Mouse (Mus musculus) E14TG2a.4 (cell line): ENCODE data around the gene Prps1l3.

Source experiments
- H3K27me3 ChIP-seq: 2 replicates; pipeline ENCODE4 v1.6.1; 2014; ENCODE audit warnings: low read length, control low read depth; ENCODE audit not compliant: insufficient read depth
- H3K36me3 ChIP-seq: 2 replicates; pipeline ENCODE4 v1.6.1; 2014; ENCODE audit warnings: low read length, control low read depth; ENCODE audit not compliant: insufficient read depth
- H3K4me1 ChIP-seq: replicated peaks from 2 replicates; pipeline ENCODE4 v1.6.1; 2014; ENCODE audit warnings: low read depth, low read length, control low read depth
- H3K4me3 ChIP-seq: replicated peaks from 2 replicates; pipeline ENCODE4 v1.5.1; 2014; ENCODE audit warnings: mild to moderate bottlenecking, low read length
- H3K9me3 ChIP-seq: 2 replicates; pipeline ENCODE4 v1.6.1; 2014; ENCODE audit warnings: low read length, control low read depth
- CTCF ChIP-seq: conservative IDR thresholded peaks from 2 replicates; pipeline ENCODE4 v1.5.1; 2014; ENCODE audit warnings: low read length
- NANOG ChIP-seq: IDR thresholded peaks from 2 replicates; pipeline ENCODE4 v1.6.1; 2014; ENCODE audit warnings: borderline replicate concordance, low read length, mixed read lengths
- POU5F1 ChIP-seq: IDR thresholded peaks from 2 replicates; pipeline ENCODE4 v1.6.1; 2014; ENCODE audit warnings: low read length, borderline replicate concordance

Gene Prps1l3

DNA sequence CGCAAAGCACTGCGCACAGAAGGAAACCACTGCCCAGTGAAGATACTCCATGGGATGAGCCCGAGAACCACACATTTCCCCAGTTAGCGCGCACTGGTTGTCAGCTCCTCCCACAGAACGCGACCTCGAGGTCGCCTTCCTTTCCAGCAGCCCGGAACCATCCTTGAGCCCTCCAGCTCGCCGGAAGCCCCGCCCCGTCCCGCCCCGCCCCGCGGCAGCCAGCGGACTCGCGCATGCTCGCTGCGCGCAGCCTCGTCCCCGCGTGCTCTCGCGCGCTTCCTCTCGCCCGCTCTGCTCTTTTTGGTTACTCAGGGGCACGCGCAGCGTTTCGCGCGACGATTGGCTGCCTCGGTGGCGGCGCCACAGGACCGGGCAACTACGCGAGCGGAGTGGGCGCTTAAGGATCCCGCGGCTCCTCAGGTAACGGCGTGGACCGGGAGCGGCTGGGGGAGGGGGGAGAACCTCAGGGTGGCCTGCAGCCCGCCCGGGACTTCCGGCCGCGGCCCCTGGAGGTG lies at the start of gene Prps1l3, which contains the start of gene Mipol1:
Gene Prps1l3 (plus strand): TSS at position 221 of the 515 bp plus-strand sequence.
Gene Mipol1 (plus strand): TSS at position 236 of the 515 bp plus-strand sequence.
- no peaks in the 10 kb centered on the region for H3K27me3 ChIP-seq
- no peak for TF ChIP-seq NANOG
- no peak for TF ChIP-seq POU5F1
- TF ChIP-seq CTCF = no peak
- H3K4me1 ChIP-seq = peaks cover 54% of the 10 kb centered on the region
- H3K4me3 ChIP-seq = peak within 1 kb of the TSS; percentile 92
- no peaks in the 10 kb centered on the region for H3K9me3 ChIP-seq
- peaks cover 21% of the 10 kb centered on the region for H3K36me3 ChIP-seq

GRCm38 (mm10) chr12:57184401-57185147 lies 45.6 kb upstream of the Prps1l3 start:
- H3K4me1 ChIP-seq = peaks cover 6% of the 10 kb centered on the region
- no peaks in the 10 kb centered on the region for H3K9me3 ChIP-seq
- no peaks in the 10 kb centered on the region for H3K36me3 ChIP-seq
- no peaks in the 10 kb centered on the region for H3K27me3 ChIP-seq
- no peak for TF ChIP-seq POU5F1
- H3K4me3 ChIP-seq = no peak overlapping the region

DNA sequence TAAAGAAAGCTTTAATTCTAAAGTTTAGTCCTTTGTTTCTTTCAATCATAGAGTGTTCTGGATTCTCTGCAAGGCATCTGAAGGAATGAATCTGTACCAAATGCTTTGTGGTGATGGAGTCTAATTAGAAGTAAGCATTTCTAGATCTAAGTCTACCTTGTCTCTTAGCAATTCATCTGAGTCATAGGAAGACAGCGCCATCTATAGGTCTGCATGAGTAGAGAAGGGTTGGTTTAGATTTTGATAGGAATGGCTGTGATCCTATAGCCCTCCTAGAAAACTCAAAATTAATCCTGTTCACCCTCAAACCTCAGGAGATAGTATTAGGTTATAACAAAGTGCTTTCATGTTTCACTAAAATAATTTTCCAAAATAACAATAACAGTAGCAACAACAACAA lies 44.7 kb upstream of the Prps1l3 start:
- H3K9me3 ChIP-seq = no peaks in the 10 kb centered on the region
- no peaks in the 10 kb centered on the region for H3K4me1 ChIP-seq
- TF ChIP-seq CTCF (peak; percentile 63), POU5F1 (no peak)
- H3K4me3 ChIP-seq = no peak overlapping the region
- H3K27me3 ChIP-seq = no peaks in the 10 kb centered on the region
- no peaks in the 10 kb centered on the region for H3K36me3 ChIP-seq

DNA sequence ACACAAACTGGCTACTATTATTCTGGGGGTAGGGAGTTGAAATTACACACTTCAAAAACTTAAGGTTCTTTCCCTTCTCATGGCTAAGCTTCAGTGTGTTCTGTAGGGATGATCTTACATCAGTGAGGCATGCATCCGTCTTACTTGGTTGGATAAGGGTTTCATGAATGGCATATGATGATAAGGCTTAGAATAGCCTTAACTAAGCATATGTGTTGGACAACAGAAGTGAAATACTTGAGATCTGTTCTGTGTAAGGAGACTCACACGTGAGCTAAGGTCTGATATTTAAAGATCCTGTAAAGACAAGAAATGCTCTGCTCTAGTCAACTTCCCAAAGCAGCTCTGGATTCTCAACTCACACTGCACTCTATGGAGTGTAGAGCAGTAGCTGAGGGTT lies 44.1 kb upstream of the Prps1l3 start:
- Histone ChIP-seq H3K9me3 (no peaks in the 10 kb centered on the region), H3K27me3 (0 out of 2 replicates have a peak, but pooled peaks cover 5% of the 10 kb centered on the region), H3K4me1 (no peaks in the 10 kb centered on the region), H3K36me3 (no peaks in the 10 kb centered on the region), H3K4me3 (no peak overlapping the region)
- TF ChIP-seq POU5F1 (no peak), CTCF (no peak), NANOG (no peak)

- TF ChIP-seq POU5F1 (no peak), CTCF (no peak)
- no peaks in the 10 kb centered on the region for H3K4me1 ChIP-seq
- H3K4me3 ChIP-seq = no peak overlapping the region
- H3K36me3 ChIP-seq = no peaks in the 10 kb centered on the region
- H3K27me3 ChIP-seq = 0 out of 2 replicates have a peak, but pooled peaks cover 5% of the 10 kb centered on the region
- no peaks in the 10 kb centered on the region for H3K9me3 ChIP-seq
Measured at GRCm38 (mm10) chr12:57187032-57187431, 43.2 kb upstream of the Prps1l3 start.

- no peaks in the 10 kb centered on the region for H3K9me3 ChIP-seq
- peaks cover 34% of the 10 kb centered on the region for H3K27me3 ChIP-seq
- no peak overlapping the region for H3K4me3 ChIP-seq
- peak; percentile 30; the same call in 1 of the 2 replicates for TF ChIP-seq CTCF
- TF ChIP-seq POU5F1 = no peak
- peaks cover 6% of the 10 kb centered on the region for H3K4me1 ChIP-seq
- no peaks in the 10 kb centered on the region for H3K36me3 ChIP-seq
Measured at GRCm38 (mm10) chr12:57194609-57195008, 35.6 kb upstream of the Prps1l3 start.

- H3K27me3 ChIP-seq = peaks cover 33% of the 10 kb centered on the region
- peak overlapping the region; percentile 78 for H3K4me3 ChIP-seq
- H3K36me3 ChIP-seq = no peaks in the 10 kb centered on the region
- TF ChIP-seq POU5F1 = no peak
- TF ChIP-seq NANOG = no peak
- no peak for TF ChIP-seq CTCF
- H3K4me1 ChIP-seq = peaks cover 6% of the 10 kb centered on the region
- no peaks in the 10 kb centered on the region for H3K9me3 ChIP-seq
Measured at GRCm38 (mm10) chr12:57196286-57196607, 34.0 kb upstream of the Prps1l3 start.

GRCm38 (mm10) chr12:57196608-57197362 lies 33.4 kb upstream of the Prps1l3 start:
- Histone ChIP-seq H3K27me3 (peaks cover 37% of the 10 kb centered on the region), H3K9me3 (no peaks in the 10 kb centered on the region), H3K36me3 (no peaks in the 10 kb centered on the region), H3K4me1 (peaks cover 6% of the 10 kb centered on the region), H3K4me3 (peak overlapping the region; percentile 78)
- no peak for TF ChIP-seq CTCF
- TF ChIP-seq POU5F1 = no peak
- no peak for TF ChIP-seq NANOG
